Mouse (Mus musculus) midbrain, embryonic 13.5 days (tissue): ENCODE data around the gene Phb. TPM values are rescaled to one million over a fixed set of nuclear protein-coding genes. Genes with fewer than 3 reads are reported as not detected.

Experiments used
- ATAC-seq: fragments of 200-750 bp; cut with Nextera tagmentation; 2 replicates; pipeline ENCODE4 v1.8.0; 2017; ENCODE audit warnings: mild to moderate bottlenecking, moderate TSS enrichment, moderate library complexity
- H3K27ac ChIP-seq: fragments of 300-500 bp; sonication (generic); 2 replicates; pipeline ENCODE4 v1.5.1; 2015; ENCODE audit warnings: inconsistent platforms, mild to moderate bottlenecking, moderate library complexity
- H3K27me3 ChIP-seq: fragments of 300-500 bp; sonication (generic); 2 replicates; pipeline ENCODE4 v1.6.1; 2015; ENCODE audit warnings: mild to moderate bottlenecking, inconsistent platforms
- H3K36me3 ChIP-seq: fragments of 300-500 bp; sonication (generic); 2 replicates; pipeline ENCODE4 v1.6.1; 2015; ENCODE audit warnings: mild to moderate bottlenecking, inconsistent platforms
- H3K4me1 ChIP-seq: fragments of 300-500 bp; sonication (generic); replicated peaks from 2 replicates; pipeline ENCODE4 v1.6.1; 2015; ENCODE audit warnings: inconsistent platforms
- H3K4me2 ChIP-seq: fragments of 300-500 bp; sonication (generic); replicated peaks from 2 replicates; pipeline ENCODE4 v1.6.1; 2015; ENCODE audit warnings: moderate library complexity, mild to moderate bottlenecking, inconsistent platforms
- H3K4me3 ChIP-seq: fragments of 300-500 bp; sonication (generic); replicated peaks from 2 replicates; pipeline ENCODE4 v1.5.1; 2015; ENCODE audit warnings: mild to moderate bottlenecking, inconsistent platforms
- H3K9ac ChIP-seq: fragments of 300-500 bp; sonication (generic); replicated peaks from 2 replicates; pipeline ENCODE4 v1.6.1; 2015; ENCODE audit warnings: mild to moderate bottlenecking, inconsistent platforms
- H3K9me3 ChIP-seq: fragments of 300-500 bp; sonication (generic); 2 replicates; pipeline ENCODE4 v1.6.1; 2016; ENCODE audit warnings: mild to moderate bottlenecking, inconsistent platforms
- WGBS: fragments of 180-500 bp; shearing (Covaris S2); methylation state at CpG from one replicate; pipeline ENCODE4 v1.1.7; 2015; 5-methylcytosine and 5-hydroxymethylcytosine counted together
- polyA plus RNA-seq: library from polyadenylated mRNA; unstranded; fragments of >200 nt; fragmentation: Nextera tagmentation; extraction: Ambion mirVana; gene quantifications from 2 replicates; pipeline ENCODE4 v1.2.1, GENCODE M21; 2015

The Phb gene
- polyA plus RNA-seq, 1 experiment from 2014 or later = 168 TPM

DNA sequence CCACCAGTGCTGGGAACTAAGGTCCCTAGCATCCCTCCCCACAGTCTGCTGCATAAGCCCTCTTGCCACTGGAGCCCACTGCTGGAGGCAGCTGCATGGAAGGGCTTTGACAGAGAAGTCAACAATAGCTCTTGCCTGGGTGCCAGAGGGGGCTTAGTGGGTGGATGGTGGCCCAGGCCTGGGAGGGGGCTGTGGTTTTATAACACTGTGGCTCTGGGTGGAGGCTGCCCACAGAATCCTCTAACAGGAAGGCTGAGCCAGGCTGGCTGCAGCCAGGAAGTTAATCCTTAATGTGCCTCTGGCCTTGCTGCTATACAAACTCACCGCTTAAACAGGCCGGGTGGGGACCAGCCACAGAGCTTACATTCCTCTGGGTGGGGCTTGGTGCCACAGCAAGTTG lies 31.7 kb upstream of the Phb start:
- 0 out of 2 replicates have a peak overlapping the region, but pooled peaks have one; percentile 10 for H3K9ac ChIP-seq
- H3K9me3 ChIP-seq = no peaks in the 10 kb centered on the region
- no peak overlapping the region for H3K4me3 ChIP-seq
- H3K4me2 ChIP-seq = no peak overlapping the region
- H3K4me1 ChIP-seq = peaks cover 9% of the 10 kb centered on the region; the same call in 1 of the 2 replicates
- H3K36me3 ChIP-seq = no peaks in the 10 kb centered on the region
- peaks cover 7% of the 10 kb centered on the region; the same call in 1 of the 2 replicates for H3K27me3 ChIP-seq
- WGBS = 33% methylated on average over 2 of the region's 2 CpGs
- H3K27ac ChIP-seq = no peak overlapping the region
- ATAC-seq = no peak

GRCm38 (mm10) chr11:95640751-95641150 lies 26.0 kb upstream of the Phb start:
- no peaks in the 10 kb centered on the region for H3K9me3 ChIP-seq
- no peak overlapping the region for H3K4me2 ChIP-seq
- 44% methylated on average over 2 of the region's 2 CpGs for WGBS
- no peak overlapping the region for H3K4me3 ChIP-seq
- H3K27me3 ChIP-seq = peaks cover 58% of the 10 kb centered on the region
- no peak for ATAC-seq
- H3K9ac ChIP-seq = no peak overlapping the region
- H3K4me1 ChIP-seq = peaks cover 8% of the 10 kb centered on the region
- no peak overlapping the region for H3K27ac ChIP-seq
- no peaks in the 10 kb centered on the region for H3K36me3 ChIP-seq

GRCm38 (mm10) chr11:95642534-95643280 lies 24.1 kb upstream of the Phb start:
- Histone ChIP-seq H3K4me2 (no peak overlapping the region), H3K27ac (no peak overlapping the region), H3K9ac (no peak overlapping the region), H3K9me3 (no peaks in the 10 kb centered on the region), H3K27me3 (peaks cover 74% of the 10 kb centered on the region), H3K4me1 (peaks cover 9% of the 10 kb centered on the region), H3K36me3 (no peaks in the 10 kb centered on the region), H3K4me3 (no peak overlapping the region)
- 0 out of 2 replicates have a peak, but pooled peaks have one; percentile 26 for ATAC-seq
- 55% methylated on average over 12 of the region's 12 CpGs for WGBS

- no peak overlapping the region for H3K4me3 ChIP-seq
- H3K27ac ChIP-seq = no peak overlapping the region
- no peaks in the 10 kb centered on the region for H3K36me3 ChIP-seq
- no peak overlapping the region for H3K9ac ChIP-seq
- H3K4me2 ChIP-seq = no peak overlapping the region
- H3K27me3 ChIP-seq = peaks cover 77% of the 10 kb centered on the region
- ATAC-seq = no peak
- peaks cover 9% of the 10 kb centered on the region for H3K4me1 ChIP-seq
- no peaks in the 10 kb centered on the region for H3K9me3 ChIP-seq
- WGBS = 47% methylated on average over 5 of the region's 5 CpGs
Measured at GRCm38 (mm10) chr11:95643856-95644255, 22.9 kb upstream of the Phb start.

GRCm38 (mm10) chr11:95644381-95644780 lies 22.4 kb upstream of the Phb start:
- Histone ChIP-seq H3K4me1 (peaks cover 9% of the 10 kb centered on the region), H3K27me3 (peaks cover 76% of the 10 kb centered on the region), H3K9ac (no peak overlapping the region), H3K27ac (no peak overlapping the region), H3K9me3 (no peaks in the 10 kb centered on the region), H3K36me3 (no peaks in the 10 kb centered on the region), H3K4me3 (no peak overlapping the region), H3K4me2 (no peak overlapping the region)
- no peak for ATAC-seq
- WGBS = 70% methylated on average over 7 of the region's 7 CpGs

DNA sequence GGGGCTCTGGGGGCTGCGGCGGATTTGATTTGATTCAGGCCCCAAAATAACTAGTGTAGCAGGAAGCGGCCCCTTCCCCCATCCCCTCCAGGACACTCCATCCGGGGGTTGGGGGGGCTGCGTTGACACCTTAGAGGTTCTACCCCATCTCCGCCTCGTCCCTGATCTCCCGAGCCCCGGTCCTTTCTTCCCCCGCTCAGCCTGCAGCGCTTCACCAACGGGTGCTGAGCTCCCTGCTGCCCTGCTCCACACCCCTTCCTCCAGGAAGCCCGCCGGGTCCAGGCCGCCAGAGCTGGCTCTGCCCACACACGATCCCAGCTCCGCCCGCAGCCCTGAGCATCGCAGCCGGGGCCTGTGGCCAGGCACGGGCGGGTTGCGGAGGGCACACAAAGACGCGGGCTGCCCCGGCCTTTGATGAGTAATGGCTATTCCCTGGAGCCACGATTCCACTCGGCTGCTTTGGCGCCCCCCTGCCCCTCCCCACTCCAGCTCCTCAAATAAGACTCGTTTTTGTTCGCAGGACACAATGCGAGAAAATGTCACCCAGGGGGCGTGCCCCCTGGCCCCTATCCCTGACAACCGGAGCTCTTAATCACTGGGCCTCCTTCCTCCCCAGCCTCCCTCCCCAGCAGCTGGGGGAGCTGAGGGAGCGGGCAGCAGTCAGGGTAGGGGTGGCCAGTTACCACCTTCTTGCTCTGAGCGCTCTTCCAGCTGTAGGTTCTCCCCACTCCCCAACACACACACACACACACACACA lies 21.2 kb upstream of the Phb start:
- Histone ChIP-seq H3K9me3 (no peaks in the 10 kb centered on the region), H3K9ac (peak overlapping the region; percentile 39), H3K4me3 (peak overlapping the region; percentile 17), H3K27me3 (peaks cover 67% of the 10 kb centered on the region), H3K36me3 (no peaks in the 10 kb centered on the region), H3K4me2 (peak overlapping the region; percentile 43), H3K4me1 (peaks cover 9% of the 10 kb centered on the region), H3K27ac (no peak overlapping the region)
- peak; percentile 46; the same call in 1 of the 2 replicates for ATAC-seq
- 2% methylated on average over 30 of the region's 36 CpGs for WGBS

DNA sequence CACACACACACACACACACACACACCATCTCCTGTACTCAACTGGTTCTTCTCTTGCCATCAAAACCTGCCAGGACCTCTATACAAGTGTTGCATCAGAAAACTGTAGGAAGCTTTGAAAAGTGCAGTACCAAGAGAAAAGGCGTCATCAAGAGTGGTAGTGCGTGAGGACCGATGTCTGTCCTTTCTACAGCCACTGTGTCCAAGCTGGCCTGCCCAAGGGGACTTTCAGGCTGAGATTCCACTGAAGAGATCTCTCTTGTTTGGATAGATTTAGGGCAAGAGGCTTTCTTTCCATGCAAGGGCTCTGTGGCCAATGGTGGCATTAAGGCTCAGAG lies 20.6 kb upstream of the Phb start:
- ATAC-seq = no peak
- no peak overlapping the region for H3K4me2 ChIP-seq
- H3K4me1 ChIP-seq = peaks cover 9% of the 10 kb centered on the region
- no peaks in the 10 kb centered on the region for H3K9me3 ChIP-seq
- no peak overlapping the region for H3K27ac ChIP-seq
- no peaks in the 10 kb centered on the region for H3K36me3 ChIP-seq
- H3K4me3 ChIP-seq = no peak overlapping the region
- H3K9ac ChIP-seq = no peak overlapping the region
- WGBS = 46% methylated on average over 3 of the region's 3 CpGs
- H3K27me3 ChIP-seq = peaks cover 65% of the 10 kb centered on the region

- Histone ChIP-seq H3K27ac (no peak overlapping the region; the same call in 1 of the 2 replicates), H3K4me1 (peaks cover 9% of the 10 kb centered on the region), H3K4me2 (no peak overlapping the region), H3K9ac (no peak overlapping the region), H3K4me3 (no peak overlapping the region), H3K36me3 (no peaks in the 10 kb centered on the region), H3K27me3 (peaks cover 55% of the 10 kb centered on the region), H3K9me3 (no peaks in the 10 kb centered on the region)
- no peak for ATAC-seq
- 50% methylated on average over 3 of the region's 3 CpGs for whole genome bisulfite sequencing
Measured at GRCm38 (mm10) chr11:95647791-95648190, 19.0 kb upstream of the Phb start.

- WGBS = 2% methylated on average over 4 of the region's 4 CpGs
- ATAC-seq = no peak
- no peak overlapping the region for H3K27ac ChIP-seq
Measured at GRCm38 (mm10) chr11:95648827-95649226, 17.9 kb upstream of the Phb start.

DNA sequence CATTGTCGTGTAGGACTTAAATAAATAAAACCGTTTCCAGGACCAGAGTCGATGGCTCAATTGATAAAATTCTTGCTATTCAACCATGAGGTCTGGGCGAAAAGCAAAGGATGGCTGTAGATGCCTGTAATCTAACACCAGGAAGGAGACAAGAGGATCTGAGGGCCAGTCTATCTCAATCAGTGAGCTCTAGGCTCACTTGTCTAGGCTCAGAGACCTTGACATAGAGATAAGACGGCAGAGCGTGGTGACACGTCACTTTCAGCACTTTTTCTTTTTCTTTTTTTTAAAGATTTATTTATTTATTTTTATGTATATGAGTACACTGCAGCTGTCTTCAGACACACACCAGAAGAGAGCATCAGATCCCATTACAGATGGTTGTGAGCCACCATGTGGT lies 17.2 kb upstream of the Phb start:
- Histone ChIP-seq H3K9ac (no peak overlapping the region), H3K27ac (no peak overlapping the region), H3K4me2 (no peak overlapping the region), H3K9me3 (no peaks in the 10 kb centered on the region), H3K4me3 (no peak overlapping the region), H3K4me1 (peaks cover 9% of the 10 kb centered on the region), H3K27me3 (peaks cover 41% of the 10 kb centered on the region), H3K36me3 (no peaks in the 10 kb centered on the region)
- 76% methylated on average over 7 of the region's 7 CpGs for WGBS
- no peak for ATAC-seq

More at GRCm38 (mm10) chr11:95648827-95649226, 17.9 kb upstream of the Phb start:
- Histone ChIP-seq H3K9ac (no peak overlapping the region), H3K4me3 (no peak overlapping the region), H3K27me3 (peaks cover 44% of the 10 kb centered on the region), H3K9me3 (no peaks in the 10 kb centered on the region), H3K4me2 (no peak overlapping the region), H3K4me1 (peaks cover 9% of the 10 kb centered on the region), H3K36me3 (no peaks in the 10 kb centered on the region)

- WGBS = 50% methylated on average over 2 of the region's 2 CpGs
- H3K9ac ChIP-seq = no peak overlapping the region
- no peak overlapping the region for H3K4me3 ChIP-seq
- H3K27ac ChIP-seq = no peak overlapping the region
- H3K9me3 ChIP-seq = no peaks in the 10 kb centered on the region
- H3K4me2 ChIP-seq = no peak overlapping the region
- no peaks in the 10 kb centered on the region for H3K36me3 ChIP-seq
- peaks cover 38% of the 10 kb centered on the region for H3K27me3 ChIP-seq
- no peak for ATAC-seq
- peaks cover 9% of the 10 kb centered on the region for H3K4me1 ChIP-seq
Measured at GRCm38 (mm10) chr11:95650001-95650400, 16.8 kb upstream of the Phb start.

GRCm38 (mm10) chr11:95650981-95651380 lies 15.8 kb upstream of the Phb start:
- no peaks in the 10 kb centered on the region for H3K4me1 ChIP-seq
- no peak overlapping the region for H3K27ac ChIP-seq
- H3K4me3 ChIP-seq = no peak overlapping the region
- H3K9ac ChIP-seq = no peak overlapping the region
- no peak for ATAC-seq
- no peak overlapping the region for H3K4me2 ChIP-seq
- no peaks in the 10 kb centered on the region for H3K36me3 ChIP-seq
- peaks cover 29% of the 10 kb centered on the region for H3K27me3 ChIP-seq
- no peaks in the 10 kb centered on the region for H3K9me3 ChIP-seq
- WGBS = 80% methylated on average over 9 of the region's 9 CpGs
